Mouse (Mus musculus): ENCODE data around the gene Eif5b. TPM values are rescaled to one million over a fixed set of nuclear protein-coding genes. Genes with fewer than 3 reads are reported as not detected.

The Eif5b gene
- polyA plus RNA-seq (2016; fragmentation: Nextera tagmentation; extraction: Ambion mirVana) = 22.8 and 24.4 TPM in 2 replicates

DNA sequence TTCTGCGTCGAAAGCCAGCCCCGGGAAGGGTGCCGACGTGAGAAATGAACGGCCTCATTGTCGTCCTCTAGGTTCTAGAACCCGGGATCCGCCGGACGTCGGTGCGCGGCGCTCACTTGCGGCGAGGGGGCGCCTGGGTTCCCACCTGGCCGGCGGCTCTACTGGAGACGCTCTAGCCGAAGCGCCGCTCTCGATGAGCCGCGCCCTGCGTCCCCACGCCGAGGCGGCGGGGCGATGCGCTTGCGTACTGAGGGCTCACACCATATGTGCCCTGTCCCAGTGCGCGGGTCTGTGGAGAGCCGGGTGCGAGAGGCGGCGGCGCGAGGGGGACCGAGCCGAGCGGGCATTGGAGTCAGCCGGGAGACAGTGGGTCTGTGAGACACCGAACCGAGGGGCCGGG, at the start of gene Eif5b, which contains the start of gene Txndc9:
Gene Eif5b (plus strand): TSS at position 144 of the 400 bp plus-strand sequence.
Gene Txndc9 (minus strand): TSS at position 27 of the 400 bp plus-strand sequence.
- Histone ChIP-seq H3K4me2 (peak within 1 kb of the TSS; percentile 90), H3K4me3 (peak within 1 kb of the TSS; percentile 92), H3K9me3 (replicated peaks) (no peaks in the 10 kb centered on the region), H3K9ac (peak within 1 kb of the TSS; percentile 96), H3K27me3 (replicated peaks) (no peaks in the 10 kb centered on the region), H3K36me3 (peaks cover 26% of the 10 kb centered on the region), H3K4me1 (replicated peaks) (peaks cover 17% of the 10 kb centered on the region), H3K27ac (ENCODE audit: poor library complexity, severe bottlenecking) (peak within 1 kb of the TSS; percentile 88)
- WGBS = under 1% methylated on average over 50 of the region's 50 CpGs
- peak; percentile 94 for ATAC-seq (ENCODE audit: insufficient number of reproducible peaks, low FRiP score)

DNA sequence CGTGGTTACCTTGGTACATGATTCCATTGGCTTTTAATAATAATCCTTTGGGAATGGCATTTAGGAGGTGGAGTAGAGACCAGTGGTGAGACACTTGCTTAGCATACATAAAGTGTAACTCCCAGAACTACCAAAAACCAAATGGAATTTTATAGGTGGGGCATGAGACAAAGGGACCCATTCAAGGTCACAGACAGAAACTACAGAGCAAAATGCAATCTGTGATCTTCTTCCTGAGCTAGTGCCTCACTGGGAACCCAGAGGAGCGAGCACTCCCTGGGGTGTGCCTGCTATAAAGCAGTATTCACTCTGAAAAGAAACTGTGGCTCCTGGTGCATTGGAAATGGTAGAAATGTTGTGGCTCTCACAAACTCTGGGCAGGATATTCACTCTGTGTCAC, 48.9 kb upstream of the Eif5b start:
- no peak for ATAC-seq (ENCODE audit: insufficient number of reproducible peaks, low FRiP score)
- H3K4me1 ChIP-seq (replicated peaks) = no peaks in the 10 kb centered on the region
- no peaks in the 10 kb centered on the region for H3K27me3 ChIP-seq (replicated peaks)
- no peaks in the 10 kb centered on the region for H3K9me3 ChIP-seq (replicated peaks)
- no peak overlapping the region for H3K4me2 ChIP-seq
- WGBS = 70% methylated on average over 2 of the region's 2 CpGs
- no peak overlapping the region for H3K9ac ChIP-seq
- no peak overlapping the region for H3K4me3 ChIP-seq
- no peak overlapping the region for H3K27ac ChIP-seq (ENCODE audit: poor library complexity, severe bottlenecking)
- no peaks in the 10 kb centered on the region for H3K36me3 ChIP-seq

DNA sequence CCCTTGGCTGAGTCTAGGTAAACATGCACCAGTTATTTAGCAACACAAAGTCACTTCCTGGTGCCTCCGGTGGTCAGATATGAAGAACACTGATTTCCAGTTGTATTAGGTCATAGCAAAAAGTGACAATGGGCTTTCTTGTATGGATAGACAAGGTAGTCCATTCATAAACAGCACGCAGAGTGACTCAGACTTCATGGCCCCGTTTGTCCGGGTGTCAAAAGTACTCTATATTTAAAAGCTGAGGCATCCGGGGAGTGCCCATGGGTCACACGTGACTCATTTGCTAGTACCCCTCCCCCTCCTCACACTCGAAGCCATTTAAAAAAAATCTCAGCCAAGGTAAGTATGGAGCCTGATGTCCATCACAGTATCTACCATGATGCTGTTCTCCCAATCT, 43.0 kb upstream of the Eif5b start:
- Histone ChIP-seq H3K4me1 (replicated peaks) (0 out of 2 replicates have a peak, but pooled peaks cover 3% of the 10 kb centered on the region), H3K9me3 (replicated peaks) (no peaks in the 10 kb centered on the region), H3K27ac (ENCODE audit: poor library complexity, severe bottlenecking) (no peak overlapping the region), H3K4me3 (no peak overlapping the region), H3K27me3 (replicated peaks) (no peaks in the 10 kb centered on the region), H3K4me2 (no peak overlapping the region), H3K9ac (no peak overlapping the region), H3K36me3 (no peaks in the 10 kb centered on the region)
- ATAC-seq (ENCODE audit: insufficient number of reproducible peaks, low FRiP score) = no peak
- WGBS = 56% methylated on average over 7 of the region's 7 CpGs

DNA sequence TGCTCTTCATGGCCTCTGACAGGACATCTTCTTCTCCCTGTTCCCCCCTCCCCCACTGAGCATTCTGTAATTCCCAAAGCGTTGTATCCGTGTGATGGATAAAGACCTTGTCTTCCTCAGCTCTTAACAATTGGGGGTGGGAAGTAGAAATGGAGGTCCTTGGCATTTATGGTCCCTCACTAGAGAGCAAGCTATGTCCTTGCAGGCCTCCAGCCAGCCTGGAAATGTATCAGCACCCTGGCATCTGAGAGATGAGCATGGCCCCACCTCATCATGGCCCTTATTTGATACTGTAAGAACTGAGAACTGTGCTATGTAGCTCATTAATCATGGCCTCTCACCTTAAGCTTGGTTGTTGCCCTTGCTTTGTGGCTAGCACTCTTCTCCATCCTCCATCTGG, 42.6 kb upstream of the Eif5b start:
- Histone ChIP-seq H3K4me1 (replicated peaks) (0 out of 2 replicates have a peak, but pooled peaks cover 3% of the 10 kb centered on the region), H3K27me3 (replicated peaks) (no peaks in the 10 kb centered on the region), H3K9ac (no peak overlapping the region), H3K9me3 (replicated peaks) (no peaks in the 10 kb centered on the region), H3K27ac (ENCODE audit: poor library complexity, severe bottlenecking) (no peak overlapping the region), H3K36me3 (no peaks in the 10 kb centered on the region), H3K4me3 (no peak overlapping the region), H3K4me2 (no peak overlapping the region)
- ATAC-seq (ENCODE audit: insufficient number of reproducible peaks, low FRiP score) = no peak
- 85% methylated on average over 2 of the region's 2 CpGs for WGBS

DNA sequence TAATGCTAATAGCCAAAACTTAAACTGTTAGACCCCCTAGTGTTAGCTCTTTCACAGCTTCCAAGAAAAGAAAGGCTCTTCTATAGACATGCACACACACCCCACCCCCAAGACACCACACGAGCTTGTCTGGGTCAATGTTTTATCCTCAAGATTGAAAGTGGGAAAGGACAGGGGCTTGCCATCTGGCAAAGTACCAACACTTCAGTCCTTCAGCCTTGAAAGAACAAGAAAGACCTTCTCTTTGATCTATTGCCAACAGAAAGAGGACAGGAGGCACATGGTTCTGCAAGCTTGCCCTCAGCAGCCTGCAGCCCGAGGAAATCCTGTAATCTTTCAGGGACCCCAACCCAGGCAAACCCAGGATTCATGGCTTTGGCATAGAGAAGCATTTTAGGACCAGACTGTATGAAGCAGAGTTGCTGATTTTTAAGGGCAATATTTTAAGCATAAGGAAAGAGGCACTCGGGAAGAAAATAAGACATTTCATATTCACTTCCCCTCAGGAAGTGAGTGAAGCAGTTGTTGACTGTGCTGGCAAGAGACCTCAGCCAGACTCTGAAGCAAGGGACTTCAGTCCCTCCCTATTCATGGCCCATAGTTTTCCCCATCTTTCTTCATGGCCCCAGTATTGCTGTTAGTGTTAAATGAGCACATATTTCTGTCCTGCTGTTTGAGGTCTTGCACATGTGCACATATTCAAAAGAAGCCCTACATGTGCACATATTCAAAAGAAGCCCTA, 40.9 kb upstream of the Eif5b start:
- no peaks in the 10 kb centered on the region for H3K36me3 ChIP-seq
- no peak overlapping the region for H3K4me3 ChIP-seq
- no peak overlapping the region for H3K4me2 ChIP-seq
- H3K27me3 ChIP-seq (replicated peaks) = no peaks in the 10 kb centered on the region
- no peak overlapping the region for H3K27ac ChIP-seq (ENCODE audit: poor library complexity, severe bottlenecking)
- no peak overlapping the region for H3K9ac ChIP-seq
- no peak for ATAC-seq (ENCODE audit: insufficient number of reproducible peaks, low FRiP score)
- 0 out of 2 replicates have a peak, but pooled peaks cover 3% of the 10 kb centered on the region for H3K4me1 ChIP-seq (replicated peaks)
- no peaks in the 10 kb centered on the region for H3K9me3 ChIP-seq (replicated peaks)
- 31% methylated on average over 3 of the region's 3 CpGs for WGBS

DNA sequence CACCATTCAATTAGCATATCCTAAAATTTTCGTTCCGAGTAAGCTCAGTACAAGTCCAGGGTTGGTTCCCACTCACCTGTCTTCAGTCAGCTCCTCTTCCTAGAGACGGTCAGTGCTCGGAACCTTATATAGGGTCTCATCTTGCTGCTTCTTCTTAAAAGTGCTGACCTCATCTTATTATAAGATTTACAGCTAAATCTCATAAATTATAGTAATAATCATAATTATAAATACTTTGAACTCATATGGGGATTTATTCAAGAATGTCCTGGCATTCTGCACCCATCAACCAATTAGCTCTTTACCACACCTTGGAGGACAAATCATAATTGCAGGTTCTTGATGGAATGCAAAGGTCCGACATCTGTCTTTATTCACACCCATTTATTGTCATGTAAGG, 40.2 kb upstream of the Eif5b start, which contains the start of gene Lyg1:
Gene Lyg1 (minus strand): TSS at position 101 of the 400 bp plus-strand sequence.
- Histone ChIP-seq H3K27ac (ENCODE audit: poor library complexity, severe bottlenecking) (no peak within 1 kb of the TSS), H3K4me2 (no peak within 1 kb of the TSS), H3K9me3 (replicated peaks) (no peaks in the 10 kb centered on the region), H3K4me1 (replicated peaks) (0 out of 2 replicates have a peak, but pooled peaks cover 3% of the 10 kb centered on the region), H3K4me3 (no peak within 1 kb of the TSS), H3K9ac (no peak within 1 kb of the TSS), H3K36me3 (no peaks in the 10 kb centered on the region), H3K27me3 (replicated peaks) (no peaks in the 10 kb centered on the region)
- no peak for ATAC-seq (ENCODE audit: insufficient number of reproducible peaks, low FRiP score)
- WGBS = 80% methylated on average over 5 of the region's 5 CpGs

DNA sequence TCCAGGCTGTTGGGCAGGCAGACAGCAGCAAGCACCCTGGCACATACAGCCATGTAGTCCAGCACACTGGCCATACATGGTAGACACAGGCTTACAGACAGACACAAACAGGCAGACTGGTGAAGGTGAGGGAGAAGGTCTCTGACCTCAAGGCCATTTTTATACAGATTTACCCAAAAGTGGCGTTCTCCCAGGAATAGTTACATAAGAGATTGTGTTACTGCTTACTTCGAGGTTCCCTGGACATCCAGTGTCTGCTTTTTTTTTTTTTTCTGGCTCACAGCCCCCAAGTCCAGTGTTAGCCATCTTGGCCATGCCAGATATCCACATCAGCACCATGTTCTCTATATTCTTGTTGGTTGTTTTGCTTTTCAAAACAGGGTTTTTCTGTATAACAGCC, 39.3 kb upstream of the Eif5b start:
- Histone ChIP-seq H3K4me3 (no peak overlapping the region), H3K4me2 (no peak overlapping the region), H3K4me1 (replicated peaks) (0 out of 2 replicates have a peak, but pooled peaks cover 3% of the 10 kb centered on the region), H3K9ac (no peak overlapping the region), H3K36me3 (no peaks in the 10 kb centered on the region), H3K9me3 (replicated peaks) (no peaks in the 10 kb centered on the region), H3K27me3 (replicated peaks) (no peaks in the 10 kb centered on the region), H3K27ac (ENCODE audit: poor library complexity, severe bottlenecking) (no peak overlapping the region)
- WGBS = 66% methylated on average over 2 of the region's 2 CpGs
- no peak for ATAC-seq (ENCODE audit: insufficient number of reproducible peaks, low FRiP score)

DNA sequence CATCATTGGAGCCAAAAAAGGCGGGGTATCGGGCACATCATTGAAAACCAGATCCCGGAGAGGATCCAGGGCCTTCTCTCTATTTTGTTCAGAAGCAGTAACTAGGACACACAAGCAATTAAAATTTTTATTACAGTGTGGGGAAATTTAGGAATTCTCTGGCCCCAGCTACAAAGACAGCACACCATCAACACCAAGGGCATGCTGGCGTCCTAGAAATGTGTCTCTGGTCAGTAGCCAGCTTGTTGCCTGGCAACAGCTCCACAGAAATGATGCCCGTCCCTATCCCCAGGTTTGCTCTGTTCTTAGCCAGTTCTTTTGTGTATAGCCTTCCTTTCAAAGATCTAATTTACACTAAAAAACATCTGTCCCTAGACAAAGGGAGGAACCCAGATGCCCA, 38.3 kb upstream of the Eif5b start:
- Histone ChIP-seq H3K4me2 (no peak overlapping the region), H3K4me3 (no peak overlapping the region), H3K9me3 (replicated peaks) (no peaks in the 10 kb centered on the region), H3K36me3 (no peaks in the 10 kb centered on the region), H3K9ac (no peak overlapping the region), H3K27me3 (replicated peaks) (no peaks in the 10 kb centered on the region), H3K4me1 (replicated peaks) (0 out of 2 replicates have a peak, but pooled peaks cover 3% of the 10 kb centered on the region), H3K27ac (ENCODE audit: poor library complexity, severe bottlenecking) (no peak overlapping the region)
- no peak for ATAC-seq (ENCODE audit: insufficient number of reproducible peaks, low FRiP score)
- WGBS = 81% methylated on average over 5 of the region's 5 CpGs

DNA sequence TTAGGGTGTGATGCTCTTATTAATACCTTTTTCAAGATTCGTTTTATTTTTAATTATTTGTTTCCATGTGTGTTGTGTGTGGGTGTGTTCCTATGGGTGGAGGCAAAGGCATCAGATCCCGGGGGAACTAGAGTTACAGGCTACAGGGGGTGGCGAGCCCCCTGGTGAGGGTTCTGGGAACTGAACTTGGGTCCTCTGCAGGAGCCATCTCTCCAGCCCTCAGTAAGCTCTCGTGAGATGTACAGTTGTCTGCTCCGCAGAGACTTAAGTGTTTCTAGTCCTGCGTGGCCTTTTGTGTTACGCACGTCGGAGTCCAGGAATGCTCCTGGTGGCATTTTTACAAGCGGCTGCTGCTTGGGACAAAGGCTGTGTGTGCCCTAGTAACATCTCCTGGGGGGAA, 32.2 kb upstream of the Eif5b start:
- Histone ChIP-seq H3K27me3 (replicated peaks) (no peaks in the 10 kb centered on the region), H3K4me3 (no peak overlapping the region), H3K4me1 (replicated peaks) (no peaks in the 10 kb centered on the region), H3K9me3 (replicated peaks) (no peaks in the 10 kb centered on the region), H3K36me3 (no peaks in the 10 kb centered on the region), H3K4me2 (no peak overlapping the region), H3K27ac (ENCODE audit: poor library complexity, severe bottlenecking) (no peak overlapping the region), H3K9ac (no peak overlapping the region)
- WGBS = 55% methylated on average over 10 of the region's 10 CpGs
- ATAC-seq (ENCODE audit: insufficient number of reproducible peaks, low FRiP score) = no peak

DNA sequence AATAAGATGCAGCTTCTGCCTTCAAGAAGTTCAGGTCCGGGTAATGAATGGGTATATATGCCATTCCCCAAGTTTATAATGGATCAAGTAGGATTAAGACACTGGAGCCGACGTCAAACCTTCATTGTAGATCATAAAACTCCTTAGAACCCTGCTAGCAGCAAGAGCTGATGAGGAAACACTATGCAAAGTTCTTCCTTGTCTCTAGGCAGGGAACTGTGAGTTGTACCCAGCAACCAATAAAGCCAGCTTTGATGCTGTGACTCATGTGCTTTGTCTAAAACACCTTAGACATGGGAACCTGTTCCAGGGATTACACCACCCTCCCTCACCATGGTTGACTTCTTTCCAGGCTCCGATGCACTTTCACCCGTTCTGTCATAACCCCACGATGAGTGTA, 29.1 kb upstream of the Eif5b start:
- ATAC-seq (ENCODE audit: insufficient number of reproducible peaks, low FRiP score) = no peak
- peaks cover 14% of the 10 kb centered on the region for H3K4me1 ChIP-seq (replicated peaks)
- no peaks in the 10 kb centered on the region for H3K9me3 ChIP-seq (replicated peaks)
- 82% methylated on average over 6 of the region's 6 CpGs for WGBS
- no peaks in the 10 kb centered on the region for H3K27me3 ChIP-seq (replicated peaks)
- no peak overlapping the region for H3K27ac ChIP-seq (ENCODE audit: poor library complexity, severe bottlenecking)
- H3K4me2 ChIP-seq = no peak overlapping the region
- H3K9ac ChIP-seq = no peak overlapping the region
- H3K36me3 ChIP-seq = no peaks in the 10 kb centered on the region
- no peak overlapping the region for H3K4me3 ChIP-seq

DNA sequence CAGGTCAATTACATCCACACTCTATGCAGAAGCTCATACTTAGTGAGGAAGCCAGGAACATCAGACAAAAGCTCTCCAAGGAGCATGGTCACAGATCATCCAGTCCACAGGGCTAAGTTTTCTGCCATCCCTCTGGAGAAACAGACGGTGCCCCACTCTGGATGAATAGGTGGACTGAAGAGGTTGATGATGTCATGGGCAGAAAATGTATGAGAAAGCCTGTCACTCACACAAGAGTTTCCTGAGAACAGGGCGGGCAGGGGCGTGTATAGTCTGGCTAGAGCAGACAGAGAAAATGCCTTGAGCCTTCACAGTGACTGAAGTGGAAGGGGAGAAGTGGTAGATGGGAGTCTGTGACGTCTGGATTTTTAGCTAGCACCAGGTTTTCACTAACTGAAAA, 26.3 kb upstream of the Eif5b start:
- H3K4me2 ChIP-seq = no peak overlapping the region
- H3K4me1 ChIP-seq (replicated peaks) = peaks cover 14% of the 10 kb centered on the region
- H3K4me3 ChIP-seq = no peak overlapping the region
- no peak overlapping the region for H3K9ac ChIP-seq
- no peak overlapping the region for H3K27ac ChIP-seq (ENCODE audit: poor library complexity, severe bottlenecking)
- 23% methylated on average over 4 of the region's 4 CpGs for WGBS
- ATAC-seq (ENCODE audit: insufficient number of reproducible peaks, low FRiP score) = no peak
- H3K27me3 ChIP-seq (replicated peaks) = no peaks in the 10 kb centered on the region
- no peaks in the 10 kb centered on the region for H3K36me3 ChIP-seq
- no peaks in the 10 kb centered on the region for H3K9me3 ChIP-seq (replicated peaks)

Measured in heart, embryonic 12.5 days (tissue).